Mouse (Mus musculus): ENCODE measurements around the gene Spats1.
"Not testable (repeated sequence)": the region's sequence is repeated elsewhere in the genome, so short reads cannot be mapped to it uniquely, and the experiment has no call there.

Spats1 gene

DNA sequence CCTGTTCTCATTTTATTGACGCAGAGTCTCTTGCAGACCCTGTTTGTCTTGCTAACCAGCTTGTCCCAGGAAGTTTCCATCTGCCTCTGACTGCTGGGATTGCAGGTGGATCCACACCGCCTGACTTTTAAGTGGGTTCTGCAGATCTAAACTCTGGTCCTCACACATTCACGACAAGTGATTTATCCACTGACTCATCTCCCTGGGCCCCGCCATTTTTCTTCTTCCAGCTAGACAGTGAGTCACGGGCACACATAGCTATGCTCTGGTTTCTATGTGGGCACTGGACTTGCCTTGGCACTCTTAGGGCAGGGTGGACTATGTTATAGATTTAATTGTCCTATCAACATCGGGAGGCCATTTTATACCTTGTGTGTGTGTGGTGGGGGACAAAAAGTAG is 14.5 kb upstream of the Spats1 start:
- no peak for DNase-seq (ENCODE audit: low read depth, low spot score)

DNA sequence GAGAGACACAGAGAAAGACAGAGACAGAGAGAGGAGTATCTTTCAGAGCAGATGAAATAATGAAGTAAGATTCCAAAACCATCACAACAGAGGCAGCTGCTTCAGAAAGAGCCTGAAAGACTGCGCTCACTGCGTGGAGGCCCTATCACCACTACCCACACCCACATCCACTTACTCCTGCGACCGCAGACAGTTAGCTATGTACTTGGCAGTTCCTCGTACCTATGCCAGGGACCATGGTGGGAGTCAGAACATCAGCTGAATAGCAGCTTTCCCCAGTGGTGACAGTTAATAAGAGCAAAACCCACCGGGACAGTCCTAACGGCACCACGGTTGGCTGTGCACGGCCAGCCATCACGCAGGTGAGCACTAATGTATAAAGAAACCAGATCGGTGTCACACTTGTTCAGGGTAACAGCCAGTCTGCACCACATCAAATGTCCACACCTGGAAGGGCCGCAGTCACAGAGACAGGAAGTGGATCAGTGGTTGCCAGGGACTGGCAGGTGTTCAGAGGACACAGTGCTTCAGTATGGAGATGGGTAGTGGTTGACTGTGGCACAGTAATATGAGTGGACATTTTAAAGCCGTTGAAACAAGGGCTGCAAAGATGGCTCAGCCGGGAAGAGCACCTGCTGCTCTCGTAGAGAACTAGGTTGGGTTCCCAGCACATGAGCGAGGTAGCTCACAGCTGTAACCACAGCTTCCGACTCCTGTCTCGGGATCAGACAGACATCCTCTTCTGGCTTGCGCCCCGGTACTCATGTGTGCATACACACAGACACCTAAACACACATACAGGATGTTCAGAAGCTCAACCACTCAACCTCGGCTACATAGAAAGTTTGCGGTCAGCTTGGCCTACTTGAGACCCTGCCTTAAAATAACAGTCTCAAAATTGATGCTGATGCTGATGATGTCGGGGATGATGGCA is 13.4 kb upstream of the Spats1 start:
- DNase-seq (ENCODE audit: low read depth, low spot score) = no peak

DNA sequence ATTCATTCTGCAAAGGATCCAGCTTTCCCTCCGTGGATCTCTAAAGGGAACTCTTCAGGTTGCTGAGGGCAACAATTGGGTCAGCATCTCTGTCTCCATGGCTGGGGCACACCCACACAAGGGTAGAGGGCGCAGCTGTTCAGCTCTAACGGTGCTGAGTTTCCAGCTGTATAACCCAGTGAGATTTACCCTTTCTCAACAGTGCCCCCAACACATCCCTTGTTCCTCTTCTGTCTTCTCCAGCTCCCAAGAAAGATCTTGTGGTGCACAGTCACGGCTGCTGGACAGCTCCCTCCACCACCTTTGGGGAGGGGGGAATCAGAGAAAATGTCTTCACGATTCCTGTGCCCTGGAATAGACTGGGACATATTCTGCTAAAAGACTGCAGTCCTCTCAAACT is 12.0 kb upstream of the Spats1 start:
- no peak for DNase-seq (ENCODE audit: low read depth, low spot score)

DNA sequence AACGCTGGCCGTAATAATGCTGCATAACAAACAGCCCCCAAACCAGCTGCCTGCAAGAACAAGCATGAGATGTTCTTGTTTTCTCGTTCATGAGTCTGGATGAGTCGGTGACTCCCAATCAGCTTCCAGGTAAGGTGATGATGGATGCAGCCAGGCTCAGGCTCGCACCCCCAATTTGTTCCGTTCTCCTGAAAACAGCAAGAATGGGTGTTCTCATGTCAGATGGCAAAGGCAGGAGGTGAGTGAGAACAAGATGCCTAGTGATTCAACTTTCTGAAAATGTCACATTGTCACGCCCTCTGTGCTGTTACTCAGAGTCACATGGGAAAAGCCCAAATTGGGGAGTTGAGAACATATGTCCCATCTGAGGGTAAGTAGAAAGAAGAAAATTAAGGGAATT is 10.4 kb upstream of the Spats1 start:
- no peak for DNase-seq (ENCODE audit: low read depth, low spot score)

DNA sequence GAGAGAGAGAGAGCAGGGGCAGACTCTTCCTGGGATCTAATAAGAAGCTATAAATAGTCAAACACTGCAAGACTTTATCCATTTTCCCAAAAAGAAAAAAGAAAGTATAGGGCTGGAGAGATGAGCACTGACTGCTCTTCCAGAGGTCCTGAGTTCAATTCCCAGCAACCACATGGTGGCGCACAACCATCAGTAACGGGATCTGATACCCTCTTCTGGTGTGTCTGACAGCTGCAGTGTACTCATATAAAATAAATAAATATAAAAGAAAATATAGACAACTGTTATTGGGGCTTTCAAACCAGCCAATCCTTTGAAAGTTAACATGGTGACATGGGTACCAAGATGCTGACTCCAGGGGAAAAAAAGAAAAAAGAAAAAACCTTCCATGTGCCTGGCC is 5.2 kb upstream of the Spats1 start:
- no peak for DNase-seq (ENCODE audit: low read depth, low spot score)

DNA sequence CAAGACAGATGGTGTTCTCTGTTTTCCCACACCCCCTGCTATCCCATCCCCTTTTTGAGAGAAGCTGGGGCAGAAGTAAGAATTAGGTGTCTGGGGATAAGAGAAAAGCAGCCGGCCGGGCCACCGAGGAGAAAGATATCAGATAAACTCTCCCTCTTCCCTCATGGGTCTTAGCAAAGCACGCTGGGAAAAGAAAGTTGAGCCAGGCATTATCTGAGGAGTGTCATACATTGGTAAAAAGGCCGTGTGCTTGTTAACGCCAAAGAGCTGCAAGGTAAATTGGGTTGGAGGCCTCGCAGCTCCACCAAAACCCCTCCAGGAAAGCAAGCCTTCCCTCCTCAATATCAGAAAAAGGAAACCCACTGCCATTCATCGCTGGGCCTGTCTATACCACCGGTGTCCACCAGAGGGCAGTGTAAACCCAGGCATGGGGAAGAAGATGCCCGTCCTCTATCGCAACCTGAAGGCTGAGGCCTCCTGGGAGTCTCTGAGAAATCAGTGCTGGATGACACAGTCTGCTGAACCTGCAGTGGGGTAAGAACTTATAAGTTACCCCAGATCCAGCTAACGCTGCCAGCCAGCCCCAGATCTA is 3.1 kb upstream of the Spats1 start:
- peak; percentile 67 for DNase-seq (ENCODE audit: low read depth, low spot score)

DNA sequence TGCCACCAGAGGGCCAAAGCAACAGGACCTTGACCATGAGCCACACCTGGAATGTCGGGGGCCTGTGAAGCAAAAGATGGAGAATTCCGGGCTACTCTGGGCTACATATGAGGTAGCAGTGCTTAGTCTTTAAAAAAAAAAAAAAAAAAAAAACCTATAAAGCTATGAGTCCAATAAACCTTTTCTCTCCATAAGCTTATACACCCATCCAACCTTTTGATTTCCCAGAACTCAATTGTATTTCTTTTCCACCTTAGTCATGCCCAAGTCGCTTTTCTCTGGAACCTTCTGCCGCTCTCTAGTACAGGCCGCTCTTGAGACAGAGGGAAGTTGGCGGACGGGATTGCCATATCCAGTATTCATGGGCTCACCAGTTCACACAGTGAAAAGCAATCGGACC is 1.1 kb downstream of the Spats1 start:
- DNase-seq (ENCODE audit: low read depth, low spot score) = no peak

DNA sequence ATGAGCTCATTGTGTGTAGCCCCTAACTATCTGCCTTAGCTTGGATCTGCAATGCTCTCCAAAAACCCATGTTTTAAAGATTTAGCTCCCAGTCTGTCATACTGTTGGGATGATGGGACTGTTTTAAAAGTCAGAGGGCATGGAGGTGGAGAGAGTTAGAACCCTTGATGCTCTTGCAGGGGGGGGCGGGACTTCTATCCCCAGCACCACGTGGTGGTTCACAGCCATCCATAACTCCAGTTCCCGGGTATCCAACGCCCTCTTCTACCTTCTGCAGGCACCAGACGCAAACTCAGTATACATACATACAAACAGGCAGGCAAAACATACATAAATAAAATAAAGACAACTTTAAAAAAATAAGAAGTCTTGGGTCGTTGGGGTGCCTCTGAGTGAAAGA is 1.5 kb downstream of the Spats1 start:
- no peak for DNase-seq (ENCODE audit: low read depth, low spot score)

DNA sequence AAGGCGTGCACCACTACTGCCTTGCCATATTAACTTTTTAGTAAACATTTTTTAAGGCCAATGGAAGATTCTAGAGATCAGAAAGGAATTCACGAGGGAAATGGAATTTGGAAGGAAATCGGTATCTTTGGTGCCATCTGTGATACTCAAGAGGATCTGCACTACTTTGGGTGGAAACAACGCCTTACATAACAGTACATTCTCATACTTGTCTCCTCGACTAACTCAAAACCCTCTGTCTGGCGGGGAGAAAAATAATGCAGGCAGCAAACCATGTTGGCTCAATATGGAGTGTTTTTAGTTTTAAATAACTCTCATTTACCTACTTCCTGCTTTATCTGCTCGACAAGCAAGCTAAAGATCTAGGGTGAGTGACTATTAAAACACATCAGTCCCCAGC is 4.5 kb downstream of the Spats1 start:
- no peak for DNase-seq (ENCODE audit: low read depth, low spot score)

DNA sequence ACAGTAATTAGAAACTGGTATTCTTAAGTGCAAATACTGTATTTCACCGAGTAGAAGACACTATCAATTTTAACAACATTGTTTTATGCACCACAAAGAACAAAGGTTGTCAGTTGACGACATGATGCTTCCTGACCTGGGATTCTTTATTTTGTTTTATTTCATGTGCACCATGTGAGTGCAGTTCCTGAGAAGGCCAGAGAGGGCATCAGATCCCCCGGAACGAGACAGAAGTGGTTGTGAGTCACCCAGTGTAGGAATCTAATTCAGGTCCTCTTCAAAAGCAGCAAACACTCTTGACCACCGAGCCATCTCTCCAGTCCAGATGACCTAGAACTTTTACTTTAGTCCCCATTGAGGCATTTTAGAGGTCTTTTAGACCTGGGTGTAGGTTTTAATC is 6.9 kb downstream of the Spats1 start:
- DNase-seq (ENCODE audit: low read depth, low spot score) = no peak

DNA sequence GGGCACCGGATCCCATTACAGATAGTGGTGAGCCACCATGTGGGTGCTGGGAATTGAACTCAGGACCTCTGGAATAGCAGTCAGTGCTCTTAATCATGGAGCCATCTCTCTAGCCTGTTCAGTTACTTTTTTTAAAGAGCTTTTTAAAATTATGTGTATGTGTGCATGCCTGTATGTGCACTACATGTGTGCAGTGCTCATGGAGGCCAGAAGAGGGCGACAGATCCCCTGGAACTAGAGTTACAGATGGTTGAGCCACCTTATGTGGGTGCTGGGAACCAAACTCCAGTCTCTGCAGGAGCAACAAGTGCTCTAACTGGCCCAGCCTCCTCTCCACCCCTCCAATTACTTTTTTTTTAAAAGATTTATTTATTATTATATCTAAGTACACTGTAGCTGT is 8.5 kb downstream of the Spats1 start:
- no peak for DNase-seq (ENCODE audit: low read depth, low spot score)

DNA sequence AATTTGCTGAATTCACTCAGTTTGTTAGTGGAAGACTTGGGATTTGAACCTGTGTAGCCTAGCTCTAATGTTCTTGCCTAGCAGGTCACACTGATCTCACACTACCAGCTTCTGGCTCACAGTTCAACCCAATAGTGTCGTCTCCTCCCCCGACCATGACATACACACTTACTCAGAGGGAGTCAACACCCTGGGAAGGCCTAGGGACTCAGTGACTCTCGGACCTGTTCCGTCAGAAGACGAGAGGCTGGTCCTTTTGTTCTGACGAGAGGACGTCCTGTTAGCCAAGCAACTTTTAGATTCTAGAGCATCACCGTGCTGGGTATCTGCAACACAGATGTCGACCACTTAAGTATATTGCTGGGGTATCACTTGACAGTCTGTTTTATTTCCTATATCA is 11.0 kb downstream of the Spats1 start:
- no peak for DNase-seq (ENCODE audit: low read depth, low spot score)

DNA sequence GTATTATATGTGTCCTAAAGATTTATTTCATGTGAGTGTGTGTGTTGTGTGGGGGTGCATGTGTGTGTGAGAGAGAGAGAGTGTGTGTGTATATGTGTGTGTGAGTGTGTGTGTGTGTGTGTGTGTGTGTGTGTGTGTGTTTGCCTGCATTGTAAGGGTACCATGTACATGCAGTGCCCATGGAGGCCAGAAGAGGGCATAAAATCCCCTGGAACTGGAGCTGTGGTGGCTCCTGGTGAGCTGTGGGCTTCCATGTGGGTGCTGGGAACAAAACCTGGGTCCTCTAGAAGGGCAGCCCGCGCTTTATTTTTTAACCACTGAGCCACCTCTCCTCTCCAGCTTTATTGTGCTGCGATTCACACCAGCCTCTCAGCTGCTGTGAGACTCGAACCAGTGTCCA is 12.7 kb downstream of the Spats1 start:
- no peak for DNase-seq (ENCODE audit: low read depth, low spot score)

DNA sequence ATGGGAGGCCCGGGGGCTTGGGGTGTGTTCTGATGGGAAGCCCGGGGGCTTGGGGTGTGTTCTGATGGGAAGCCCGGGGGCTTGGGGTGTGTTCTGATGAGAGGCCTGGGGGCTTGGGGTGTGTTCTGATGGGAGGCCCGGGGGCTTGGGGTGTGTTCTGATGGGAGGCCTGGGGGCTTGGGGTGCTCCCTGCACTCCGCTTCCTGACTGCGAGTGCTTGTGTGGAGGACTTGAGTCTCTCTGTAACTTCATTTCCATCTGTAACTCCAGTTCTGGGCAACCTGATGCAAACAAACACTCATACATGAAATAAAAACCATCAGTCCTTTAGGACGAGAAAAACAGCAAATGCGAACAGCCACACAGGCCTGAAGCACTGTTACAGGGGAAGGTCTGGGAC is 16.2 kb downstream of the Spats1 start:
- no peak for DNase-seq (ENCODE audit: low read depth, low spot score)

DNA sequence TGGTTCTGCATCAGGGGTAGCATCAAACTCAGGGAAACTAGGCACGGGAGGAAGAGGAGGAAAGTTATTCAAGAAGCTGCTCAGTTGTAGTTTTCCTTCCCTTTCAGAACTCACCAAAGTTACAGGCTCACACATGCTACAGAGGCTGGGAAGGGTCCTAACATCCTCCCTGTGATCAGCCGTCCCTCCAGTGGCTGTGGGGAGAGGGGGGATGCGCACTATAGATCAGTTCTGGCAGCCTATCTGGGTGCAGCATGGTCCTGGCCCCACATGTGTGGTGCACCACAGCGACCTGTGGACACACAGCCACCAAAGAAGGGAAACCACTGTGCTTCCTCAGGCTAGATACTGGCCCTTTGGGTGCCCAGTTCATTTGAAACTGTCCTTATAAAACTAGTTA is 16.7 kb downstream of the Spats1 start:
- no peak for DNase-seq (ENCODE audit: low read depth, low spot score)

DNA sequence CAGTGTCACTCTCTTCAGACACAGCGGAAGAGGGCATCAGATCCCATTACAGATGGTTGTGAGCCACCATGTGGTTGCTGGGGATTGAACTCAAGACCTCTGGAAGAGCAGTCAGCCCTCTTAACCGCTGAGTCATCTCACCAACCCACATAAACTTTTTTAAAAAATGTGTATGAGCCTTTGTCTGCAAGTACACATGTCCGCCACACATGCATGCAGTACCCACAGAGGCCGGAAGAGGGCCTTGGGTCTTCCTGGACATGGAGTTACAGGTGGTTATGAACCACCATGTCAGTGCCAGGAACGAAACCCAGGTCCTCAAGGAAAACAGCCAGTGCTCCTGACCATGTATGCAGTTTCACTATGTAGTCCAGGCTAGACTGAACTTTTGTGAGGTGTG is 17.7 kb downstream of the Spats1 start:
- DNase-seq (ENCODE audit: low read depth, low spot score) = no peak

DNA sequence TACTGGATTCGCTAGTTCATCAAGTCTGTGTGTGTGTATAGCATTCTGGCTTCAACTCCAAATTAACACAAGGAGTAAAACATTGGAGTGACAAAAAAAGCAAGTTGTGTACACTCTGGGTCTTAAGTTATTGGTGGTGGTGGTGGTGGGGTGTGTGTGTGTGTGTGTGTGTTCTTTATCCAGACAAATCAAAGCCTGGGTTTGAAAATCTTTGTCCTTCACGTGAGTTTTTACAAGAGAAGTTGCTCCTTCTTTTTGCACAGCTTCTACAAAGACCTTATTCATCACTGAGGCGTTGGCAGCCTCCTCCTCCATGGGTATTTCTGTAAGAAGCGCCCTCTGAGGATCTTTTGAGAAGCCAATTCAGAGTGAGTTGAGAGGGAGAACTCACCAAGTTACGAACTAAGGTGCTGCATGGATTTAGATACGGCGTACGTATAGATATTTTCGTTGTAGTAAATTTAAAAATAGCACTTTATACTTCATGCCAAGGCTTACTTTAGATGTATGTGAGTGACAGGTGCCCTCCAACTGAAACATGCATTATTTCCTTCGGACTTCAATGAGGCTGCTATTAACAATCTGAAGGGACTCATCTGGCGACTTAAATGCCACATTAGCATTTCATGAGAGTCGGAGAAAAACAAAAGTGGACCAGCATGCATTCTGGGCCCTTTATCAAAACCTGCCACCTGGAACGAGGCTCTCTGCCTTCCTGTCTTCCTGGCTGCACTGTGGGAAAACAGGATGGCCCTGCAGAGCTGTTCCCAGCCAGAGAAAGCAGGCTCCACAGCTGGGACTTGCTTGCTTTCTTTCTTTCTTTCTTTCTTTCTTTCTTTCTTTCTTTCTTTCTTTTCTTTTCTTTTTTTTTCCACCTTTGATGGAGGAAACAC is 18.7 kb downstream of the Spats1 start:
- no peak for DNase-seq (ENCODE audit: low read depth, low spot score)

DNA sequence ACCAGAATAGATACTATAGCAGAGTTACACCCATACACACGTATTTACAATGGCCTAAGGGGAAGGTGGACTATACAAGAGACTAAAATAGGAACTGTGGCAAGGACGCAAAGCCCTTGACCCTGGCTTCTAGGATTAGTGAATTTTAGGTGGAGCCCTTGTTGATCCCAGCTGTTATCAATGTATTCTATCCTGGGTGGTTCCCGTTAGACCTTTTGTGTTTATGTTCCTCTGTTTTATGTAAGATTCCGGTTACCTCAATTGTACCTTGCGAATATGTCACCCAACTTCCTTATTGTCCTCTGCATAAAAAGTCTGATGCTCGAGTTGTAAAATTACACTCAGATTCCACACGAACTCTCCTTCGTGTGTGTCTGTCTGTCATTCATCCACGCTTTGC is 19.4 kb downstream of the Spats1 start:
- DNase-seq (ENCODE audit: low read depth, low spot score) = not testable (repeated sequence)

DNA sequence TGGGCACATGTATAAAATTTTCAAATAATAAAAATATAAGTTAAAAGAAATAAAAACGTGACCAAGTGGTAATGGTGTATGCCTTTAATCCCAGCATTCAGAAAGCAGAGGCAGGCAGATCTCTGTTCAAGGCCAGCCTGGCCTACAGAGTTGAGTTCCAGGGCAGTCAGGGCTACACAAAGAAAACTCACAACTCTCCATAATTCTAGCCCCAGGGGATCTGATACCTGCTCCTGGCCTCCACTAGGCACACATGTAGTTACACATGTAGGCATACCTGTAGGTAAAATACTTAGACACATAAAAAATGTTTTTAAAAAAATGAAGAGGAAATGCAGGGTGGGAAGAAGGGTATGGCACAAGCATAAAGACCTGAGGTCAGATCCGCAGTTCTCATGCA is 20.4 kb downstream of the Spats1 start:
- DNase-seq (ENCODE audit: low read depth, low spot score) = no peak

DNA sequence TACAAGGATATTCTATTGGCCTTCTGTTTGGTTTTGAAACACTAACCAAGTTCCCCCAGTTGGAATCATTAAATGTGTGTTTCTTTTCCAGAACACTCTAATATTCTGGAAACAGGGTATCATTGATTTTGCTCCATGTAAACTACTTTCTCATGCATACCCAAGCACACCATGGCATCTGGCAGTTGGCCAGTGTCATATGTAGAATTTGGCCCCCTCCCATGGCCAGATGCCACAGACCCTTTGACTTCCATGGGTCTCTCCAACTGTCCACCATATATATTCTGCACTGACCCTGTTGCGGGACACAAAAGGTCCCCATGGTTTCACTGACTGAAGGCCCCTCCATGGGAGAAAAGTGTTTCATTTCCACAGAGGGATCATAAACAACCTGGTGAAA is 22.9 kb downstream of the Spats1 start:
- DNase-seq (ENCODE audit: low read depth, low spot score) = no peak

DNA sequence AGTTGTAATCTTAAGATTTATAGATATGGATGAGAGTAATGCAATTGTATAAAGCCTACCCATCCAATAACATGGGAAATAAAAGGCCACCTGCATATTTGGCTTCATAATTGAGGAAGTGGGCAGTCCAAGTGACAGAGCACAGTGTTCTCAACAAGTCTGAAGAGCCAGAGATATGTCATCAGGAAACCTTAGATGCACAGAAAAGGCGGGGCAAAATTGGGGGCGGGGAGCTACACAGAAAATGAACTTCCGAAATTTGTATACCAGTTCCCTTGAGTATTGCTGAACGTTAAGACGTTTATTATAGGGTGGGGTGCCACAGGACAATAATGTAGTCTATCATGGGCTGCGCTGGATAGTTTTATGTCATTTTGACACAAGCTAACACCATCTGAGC is 25.1 kb downstream of the Spats1 start:
- DNase-seq (ENCODE audit: low read depth, low spot score) = no peak

DNA sequence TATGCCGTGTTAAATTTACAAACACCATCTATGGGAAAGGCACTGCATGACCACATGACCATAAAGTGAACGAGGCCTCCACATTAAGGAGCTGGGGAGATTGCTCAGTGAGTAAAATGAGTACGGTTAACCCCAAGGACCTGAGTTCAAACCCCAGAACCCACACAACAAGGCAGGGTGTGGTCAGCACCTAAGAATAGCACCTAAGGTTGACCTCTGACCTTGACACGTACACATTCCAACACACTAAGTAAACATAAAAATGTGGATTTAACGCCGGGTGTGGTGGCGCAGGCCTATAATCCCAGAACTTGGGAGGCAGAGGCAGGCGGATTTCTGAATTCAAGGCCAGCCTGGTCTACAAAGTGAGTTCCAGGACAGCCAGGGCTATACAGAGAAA is 25.6 kb downstream of the Spats1 start:
- no peak for DNase-seq (ENCODE audit: low read depth, low spot score)

Data from embryo, embryonic 11.5 days (tissue).